Mouse (Mus musculus): Measurements from ENCODE around the gene Ephb4.

Ephb4 gene

DNA sequence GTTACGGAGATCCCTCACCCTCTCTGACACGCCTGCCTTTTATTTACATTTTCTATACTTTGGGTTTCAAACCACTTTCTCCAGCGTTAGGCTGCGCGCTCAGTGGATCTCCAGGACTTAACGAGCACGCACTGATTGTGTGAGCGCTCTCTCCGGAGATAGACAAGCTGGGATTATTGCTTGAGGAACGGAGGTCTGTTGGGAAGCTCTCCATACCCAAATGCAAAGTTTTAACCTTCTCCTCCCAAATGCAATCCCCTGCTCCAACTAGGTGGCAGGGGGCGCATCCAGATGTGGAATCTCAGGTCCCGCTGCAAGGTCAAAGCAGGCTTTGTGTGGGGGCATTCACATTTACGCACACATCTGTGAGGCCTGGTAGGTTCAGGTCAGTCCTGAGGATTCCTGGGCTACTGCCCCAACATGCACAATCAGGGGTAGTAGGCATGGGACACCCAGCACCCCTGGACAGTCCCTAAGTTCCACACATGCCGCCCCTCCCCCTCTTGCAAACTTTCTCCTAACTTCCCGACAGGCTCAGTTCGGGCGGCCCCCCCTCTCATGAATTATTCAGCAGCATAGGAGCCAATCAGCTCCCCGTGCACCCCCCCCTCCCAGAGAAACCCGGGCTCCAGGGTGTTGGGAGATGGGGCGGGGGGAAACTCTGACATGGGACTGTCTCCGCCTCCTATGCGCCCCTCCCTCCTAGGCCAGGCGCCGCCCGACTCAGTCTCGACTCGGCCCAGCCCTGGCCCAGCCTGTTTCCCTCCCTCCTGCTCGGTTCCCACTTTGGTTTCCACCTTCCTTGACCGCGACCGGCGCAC, at the start of gene Ephb4:
Gene Ephb4, plus strand, starts transcription at position 726 of the 821 bp plus-strand sequence.
- DNase-seq (ENCODE audit: low spot score), result peak; percentile 95

DNA sequence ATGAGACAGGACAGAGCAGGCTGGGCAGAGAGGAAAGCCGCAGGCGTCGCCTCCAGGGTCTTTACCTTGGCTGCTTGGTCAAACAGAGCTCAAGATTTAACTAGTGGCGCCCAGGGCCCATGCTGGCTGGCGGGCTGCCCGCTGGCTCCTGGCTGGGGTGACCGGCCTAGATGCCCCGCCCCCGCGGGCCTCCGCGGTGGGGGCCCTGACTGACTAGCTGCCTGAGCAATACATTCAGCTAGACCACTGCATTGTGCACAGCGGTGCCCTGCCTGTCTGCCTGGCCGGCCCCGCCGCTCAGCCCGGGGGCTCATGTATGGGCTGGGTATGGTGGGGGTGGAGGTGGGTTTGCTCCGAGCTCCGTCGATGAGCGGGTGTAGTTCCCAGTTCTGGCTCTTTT, 48.7 kb upstream of the Ephb4 start:
- no peak for DNase-seq (ENCODE audit: low spot score)

DNA sequence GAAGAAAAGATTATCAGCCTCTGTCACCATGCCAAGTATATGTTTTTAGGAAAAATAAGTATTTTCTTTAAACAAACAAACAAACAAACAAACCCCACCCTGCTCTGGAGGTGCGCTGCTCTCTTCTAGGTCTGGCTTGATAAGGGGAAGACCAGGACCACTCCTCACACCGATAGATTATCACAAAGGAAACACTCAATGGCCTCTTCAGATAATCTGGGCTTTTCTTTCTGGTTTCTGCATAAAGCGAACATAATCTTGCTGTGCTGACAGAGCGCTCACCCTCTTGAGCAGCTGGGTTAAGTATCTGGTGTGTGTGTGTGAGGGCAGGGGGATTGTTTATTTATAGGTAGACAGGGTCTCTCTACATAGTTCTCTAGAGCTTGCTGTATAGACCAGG, 46.3 kb upstream of the Ephb4 start:
- no peak for DNase-seq (ENCODE audit: low spot score)

DNA sequence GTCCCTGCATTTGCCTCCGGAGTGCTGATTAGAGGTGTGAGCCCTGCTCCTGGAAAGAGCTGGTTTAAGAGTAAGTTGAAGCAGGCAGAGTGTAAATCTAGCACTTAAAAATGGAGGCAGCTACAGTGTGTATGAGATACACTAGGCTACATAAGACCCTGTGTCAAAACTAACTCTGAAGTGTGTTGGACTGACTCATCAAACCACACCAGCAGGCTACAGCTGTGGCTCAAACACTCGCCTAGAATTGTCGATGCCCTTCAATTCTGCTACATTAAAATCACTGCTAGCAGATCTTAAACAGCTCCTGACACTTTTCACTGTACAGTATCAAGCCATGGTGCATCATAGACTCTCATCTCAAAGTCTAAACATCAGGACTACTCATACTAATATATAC, 45.7 kb upstream of the Ephb4 start:
- DNase-seq (ENCODE audit: low spot score), result no peak

DNA sequence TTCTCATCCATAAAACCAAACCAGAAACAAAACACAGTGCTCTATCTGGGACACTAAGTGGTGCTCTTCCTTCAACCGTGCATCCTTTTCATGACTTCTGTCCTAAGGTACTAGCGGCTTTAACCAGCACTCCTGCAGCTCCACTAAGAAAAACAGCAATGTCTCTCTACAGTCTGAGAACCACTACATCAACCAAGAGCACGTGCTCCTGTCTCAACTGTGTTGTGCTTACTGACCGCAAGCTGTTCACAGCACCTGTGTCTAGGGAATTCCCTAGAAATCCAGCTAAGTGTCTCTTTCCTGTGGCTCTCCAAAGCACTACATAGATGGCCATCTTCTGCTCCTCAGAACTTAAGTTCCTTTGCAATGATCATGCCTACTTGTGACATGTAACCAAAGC, 45.1 kb upstream of the Ephb4 start:
- DNase-seq (ENCODE audit: low spot score), result no peak

DNA sequence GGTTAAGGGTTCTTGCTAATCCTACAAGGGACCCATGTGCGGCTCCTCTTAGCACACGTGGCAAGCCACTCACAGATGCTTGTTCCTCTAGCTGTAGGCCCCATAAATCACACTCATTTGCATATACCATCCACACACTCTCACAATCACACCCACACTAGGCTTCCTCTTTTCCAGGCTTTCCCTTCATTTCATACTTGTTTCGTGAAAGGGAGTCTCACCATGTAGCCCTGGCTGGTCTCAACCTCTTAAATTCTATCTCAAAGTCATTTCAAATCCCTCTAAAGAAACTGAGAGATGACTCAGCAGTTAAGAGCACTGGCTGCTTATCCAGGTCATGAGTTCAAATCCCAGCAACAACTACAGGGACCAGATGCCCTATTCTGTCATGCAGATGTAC, 44.1 kb upstream of the Ephb4 start:
- no peak for DNase-seq (ENCODE audit: low spot score)

DNA sequence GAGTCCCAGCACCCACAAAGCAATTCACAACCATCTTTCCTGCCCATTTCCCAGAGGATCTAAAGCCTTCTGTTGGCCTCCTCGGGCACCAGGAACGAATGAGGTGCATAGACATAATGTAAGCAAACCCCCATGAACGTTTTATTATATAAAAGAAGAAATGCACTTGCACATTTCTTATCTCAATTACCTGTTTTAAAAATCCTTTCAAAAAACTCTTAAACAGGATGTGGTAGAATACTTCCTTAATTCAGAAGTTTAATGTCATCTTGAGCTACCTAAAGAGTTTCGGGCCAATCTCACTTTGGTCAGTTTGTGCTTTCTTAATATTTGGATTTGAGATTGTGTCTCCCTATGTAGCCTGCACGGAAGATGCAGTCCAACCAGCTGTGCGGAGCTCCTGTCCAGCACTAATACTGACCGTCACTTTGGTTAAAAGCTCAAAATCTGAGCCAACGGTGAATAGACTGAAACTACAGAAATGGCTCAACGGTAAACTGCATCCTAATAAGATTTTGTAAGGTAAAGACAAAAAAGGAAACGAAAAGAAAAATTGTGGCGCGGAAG, 43.4 kb upstream of the Ephb4 start:
- no peak for DNase-seq (ENCODE audit: low spot score)

DNA sequence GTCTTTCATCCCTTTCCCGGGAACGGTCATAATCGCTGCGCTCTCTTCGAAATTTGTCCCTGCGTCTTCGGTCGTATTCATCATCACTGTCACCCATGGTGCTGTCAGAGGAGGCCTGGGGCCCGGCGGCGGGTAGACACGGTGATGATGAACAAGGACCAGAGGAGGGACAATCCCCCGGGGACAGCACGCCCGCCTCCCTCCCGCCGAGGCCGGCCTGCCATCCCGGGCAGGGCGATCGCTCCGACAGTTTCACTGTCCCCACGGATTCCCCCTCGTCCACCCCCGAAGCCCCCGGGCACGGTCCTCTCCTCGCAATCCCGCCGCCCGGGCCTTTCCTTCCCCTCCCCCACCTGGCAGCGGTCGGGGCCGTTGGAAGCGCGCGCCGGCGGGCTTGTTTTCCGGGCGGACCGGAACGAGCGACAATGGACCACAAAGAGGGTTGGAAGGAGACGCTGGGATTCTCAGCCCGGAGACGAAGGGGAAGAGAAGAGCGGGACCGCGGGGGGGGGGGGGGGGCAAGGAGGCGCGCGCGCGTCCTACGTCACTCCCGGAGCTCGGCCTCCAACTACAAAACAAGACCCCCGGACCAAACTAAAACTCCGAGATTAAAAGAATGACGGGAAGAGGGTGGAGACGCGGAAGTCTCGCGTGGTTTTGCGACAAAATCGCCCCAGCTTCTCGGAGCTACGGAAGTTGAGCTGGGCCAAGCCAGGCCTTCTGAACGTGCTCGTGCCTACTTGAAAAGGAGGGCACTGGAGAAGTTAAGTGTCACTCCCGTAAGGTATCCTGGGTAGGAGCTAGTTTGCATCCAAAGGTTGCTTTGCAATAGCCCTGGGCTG, 42.6 kb upstream of the Ephb4 start, which contains the start of gene Srrt:
Gene Srrt, minus strand, starts transcription at position 604 of the 842 bp plus-strand sequence.
- peak; percentile 88 for DNase-seq (ENCODE audit: low spot score)

DNA sequence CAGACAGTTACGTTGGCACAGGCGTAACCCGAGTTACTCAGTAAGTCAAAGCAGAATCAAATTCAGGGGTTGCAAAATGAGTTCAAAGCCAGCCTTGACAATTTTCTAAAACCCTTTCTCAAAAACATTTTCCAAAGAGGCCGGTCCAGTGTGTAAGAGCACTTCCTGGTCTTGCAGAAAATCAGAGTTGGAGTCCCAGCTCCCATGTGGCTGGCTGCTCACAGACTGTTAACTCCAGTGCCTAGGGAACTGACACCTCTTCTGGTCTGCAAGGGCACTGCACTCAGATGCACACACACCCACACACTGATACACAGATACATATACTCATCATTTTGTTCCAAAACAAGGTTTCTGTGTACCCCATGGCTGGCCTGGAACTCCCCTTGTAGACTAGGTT, 41.6 kb upstream of the Ephb4 start:
- DNase-seq (ENCODE audit: low spot score), result no peak

DNA sequence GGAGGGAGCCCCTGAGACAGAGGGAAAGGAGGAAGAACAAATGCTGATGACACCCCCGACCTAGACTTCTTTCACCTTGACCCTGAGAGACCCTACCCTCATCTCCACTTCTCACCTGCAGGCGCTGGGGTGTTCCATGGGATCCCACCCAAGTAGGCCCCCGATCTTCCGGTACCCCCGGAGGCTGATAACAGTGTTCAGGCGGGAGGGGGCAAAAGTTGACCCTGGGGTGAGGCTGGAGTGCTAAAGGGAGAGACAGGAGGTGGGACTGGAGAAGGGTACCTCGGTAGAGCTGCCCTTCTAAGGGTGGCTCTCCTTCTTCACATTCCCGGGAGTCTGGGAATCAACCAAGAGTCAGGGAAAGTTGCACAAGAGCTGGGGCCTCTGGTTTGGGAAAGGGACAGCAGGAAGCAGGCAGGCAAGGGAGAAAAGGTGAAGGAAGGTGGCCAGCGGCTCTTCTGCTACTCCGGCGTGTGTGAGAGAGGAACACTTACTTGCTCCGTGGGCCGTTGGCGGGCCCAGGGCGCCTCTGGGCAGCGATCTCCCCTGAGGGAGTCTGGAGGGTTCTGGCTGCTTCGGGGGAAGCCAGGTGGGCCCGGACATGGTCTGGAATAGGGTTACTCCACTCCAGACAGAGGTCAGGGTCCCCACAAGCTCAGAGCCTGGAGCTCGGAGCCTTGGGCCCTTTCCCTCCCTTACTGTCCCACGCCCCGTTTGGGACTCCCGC, 36.3 kb upstream of the Ephb4 start:
- DNase-seq (ENCODE audit: low spot score), result no peak

DNA sequence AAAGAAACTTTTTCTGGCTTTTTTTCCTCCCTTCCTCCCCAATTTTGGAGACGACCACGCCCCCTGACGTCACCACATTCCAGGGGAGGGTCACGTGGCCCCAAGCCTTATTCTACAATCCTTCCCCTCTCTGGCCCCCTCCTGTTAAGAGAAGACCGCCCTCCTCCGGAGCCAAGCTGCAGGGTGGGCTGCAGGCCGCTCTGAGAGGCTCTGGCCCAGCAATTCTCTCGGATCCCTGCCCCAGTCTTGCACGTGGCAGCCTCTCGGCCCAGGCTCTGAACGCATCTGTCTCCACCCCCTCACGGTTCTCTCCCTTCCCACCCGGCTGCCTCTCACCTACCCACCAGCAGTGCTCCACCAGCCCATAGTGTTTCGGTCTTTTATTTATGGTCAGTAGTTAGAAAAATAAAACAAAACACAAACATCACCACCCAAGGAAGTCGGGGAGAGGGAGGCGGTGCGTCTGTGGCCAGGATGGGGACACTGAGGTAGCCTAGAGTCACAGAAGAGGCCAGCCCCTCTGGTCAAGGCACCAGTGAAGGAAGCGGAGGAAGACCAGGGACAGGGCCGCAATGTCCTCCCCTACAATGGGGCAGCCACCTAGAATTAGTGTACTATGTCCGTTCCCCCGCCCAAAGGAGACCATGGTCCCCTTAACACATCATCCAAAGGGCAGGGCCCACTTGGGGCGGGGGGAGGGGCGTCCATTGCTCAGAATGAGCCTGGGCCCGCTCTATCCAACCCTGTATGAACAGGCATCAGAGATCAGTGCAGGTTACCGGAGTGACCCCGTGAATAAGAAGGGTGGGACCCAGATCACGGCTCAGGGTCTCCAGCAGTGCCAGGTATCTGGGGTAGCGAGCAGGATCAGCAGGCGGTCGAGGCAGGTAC, 35.5 kb upstream of the Ephb4 start, which contains the start of gene Trip6:
Gene Trip6, minus strand, starts transcription at position 212 of the 891 bp plus-strand sequence.
- peak; percentile 79 for DNase-seq (ENCODE audit: low spot score)

DNA sequence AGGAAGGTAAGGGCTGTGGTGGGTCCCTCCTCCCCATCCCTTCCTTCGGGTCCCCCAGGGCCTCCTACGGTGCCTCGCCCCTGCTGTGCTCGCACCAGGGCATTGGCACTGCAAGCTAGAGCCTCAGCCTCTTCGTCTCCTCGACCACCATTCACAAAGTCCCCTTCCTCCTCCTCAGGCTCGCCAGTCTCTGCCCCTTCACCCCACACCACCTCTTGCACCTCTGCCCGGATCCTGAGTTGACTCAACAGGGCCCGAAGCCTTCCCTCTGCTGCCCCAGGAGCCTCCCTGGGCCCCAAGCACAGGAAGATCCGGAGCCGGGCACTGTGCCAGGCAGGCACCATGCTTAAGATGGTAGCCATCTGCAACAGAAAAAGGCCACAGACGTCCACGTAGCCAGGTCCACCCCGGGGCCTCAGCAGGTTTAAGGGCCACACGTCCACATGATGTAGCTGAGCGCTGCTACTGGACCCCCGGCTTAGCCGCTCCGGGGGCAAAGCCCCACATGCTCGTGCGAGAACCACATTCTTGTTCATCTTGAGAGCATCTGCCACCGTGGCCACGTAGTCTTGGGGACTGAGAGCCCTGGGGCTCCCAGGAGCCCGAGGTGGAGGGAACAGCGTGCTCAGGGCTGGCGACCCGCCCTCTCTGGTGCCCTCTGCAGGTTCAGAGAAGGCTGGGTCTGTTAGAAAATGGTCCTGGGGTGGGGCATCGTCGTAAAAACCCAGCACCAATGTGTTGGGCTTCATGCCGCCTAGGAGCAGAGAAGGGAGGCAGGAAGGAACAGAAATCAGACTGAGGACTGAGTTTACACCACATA, 34.6 kb upstream of the Ephb4 start:
- DNase-seq (ENCODE audit: low spot score), result no peak

DNA sequence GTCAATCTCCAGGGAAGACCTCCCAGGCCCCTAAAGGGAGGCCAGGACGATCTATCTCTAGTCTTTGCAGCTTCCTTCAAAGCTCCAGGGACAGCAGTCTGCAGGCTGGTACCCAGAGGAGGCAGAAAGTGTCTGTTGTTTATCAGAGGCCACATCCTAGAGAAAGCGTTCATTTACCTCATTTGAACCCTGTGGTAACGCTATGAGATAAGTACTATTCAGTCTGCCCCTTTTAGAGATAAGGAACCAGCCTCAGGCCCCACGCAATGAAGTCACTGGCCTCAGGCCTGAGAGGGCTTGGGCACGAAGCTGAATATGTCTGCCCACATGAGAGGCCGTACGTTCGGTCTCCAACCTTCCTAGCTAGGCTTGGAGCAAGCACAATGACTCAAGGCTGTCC, 32.5 kb upstream of the Ephb4 start:
- no peak for DNase-seq (ENCODE audit: low spot score)

DNA sequence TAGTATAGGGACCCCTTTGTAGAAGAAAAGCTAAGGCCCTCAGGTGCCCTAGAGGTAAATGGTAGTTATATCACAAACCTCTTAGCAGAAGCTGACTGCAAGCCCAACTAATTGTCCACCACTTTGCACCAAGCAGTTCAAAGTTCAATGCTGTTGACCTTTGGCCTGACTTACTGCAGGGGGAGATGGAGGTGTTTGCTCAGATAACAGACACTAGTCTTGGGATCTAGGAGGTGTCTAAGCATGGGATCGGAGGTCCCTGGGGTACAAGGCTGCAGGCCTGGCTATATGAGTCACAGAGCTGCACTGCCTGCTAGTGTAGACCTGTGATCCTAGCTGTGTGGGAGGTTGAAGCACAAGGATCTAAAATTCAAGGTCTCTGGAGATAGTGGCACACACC, 31.3 kb upstream of the Ephb4 start:
- DNase-seq (ENCODE audit: low spot score), result no peak

DNA sequence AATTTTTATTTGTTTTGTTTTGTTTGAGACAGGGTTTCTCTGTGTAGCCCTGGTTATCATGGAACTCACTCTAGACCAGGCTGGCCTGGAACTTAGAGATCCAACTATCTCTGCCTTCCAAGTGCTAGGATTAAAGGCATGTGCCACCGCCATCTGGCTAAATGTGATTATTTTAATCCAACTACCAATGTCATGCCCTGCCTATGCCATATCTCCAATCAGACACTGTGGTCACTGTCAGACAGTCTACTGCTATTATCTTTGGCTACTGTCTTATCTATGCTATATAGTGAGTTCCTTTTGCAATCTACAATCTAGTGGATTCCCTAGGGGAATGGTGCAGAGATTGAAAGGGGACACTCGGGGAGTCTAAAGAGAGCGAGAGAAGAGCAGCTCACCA, 28.9 kb upstream of the Ephb4 start:
- DNase-seq (ENCODE audit: low spot score), result no peak

DNA sequence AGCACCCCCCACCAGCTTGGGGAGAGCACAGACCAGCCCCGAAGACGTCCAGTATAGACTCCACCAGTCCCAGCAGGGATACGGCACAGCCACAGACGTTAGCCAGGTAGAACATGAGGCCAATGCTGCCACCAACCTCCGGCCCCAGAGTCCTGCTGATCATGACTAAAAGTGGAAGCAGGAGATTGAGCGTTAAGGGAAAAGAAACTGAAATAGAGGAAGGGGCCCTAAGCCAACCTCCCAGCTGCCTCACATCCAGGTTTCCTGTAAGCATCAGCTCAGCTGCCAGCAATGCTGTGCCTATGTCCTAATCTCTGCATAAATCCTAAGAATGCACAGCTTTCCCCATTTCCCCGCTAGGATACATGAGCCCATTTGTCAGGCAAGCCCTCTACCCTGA, 19.0 kb upstream of the Ephb4 start:
- no peak for DNase-seq (ENCODE audit: low spot score)

DNA sequence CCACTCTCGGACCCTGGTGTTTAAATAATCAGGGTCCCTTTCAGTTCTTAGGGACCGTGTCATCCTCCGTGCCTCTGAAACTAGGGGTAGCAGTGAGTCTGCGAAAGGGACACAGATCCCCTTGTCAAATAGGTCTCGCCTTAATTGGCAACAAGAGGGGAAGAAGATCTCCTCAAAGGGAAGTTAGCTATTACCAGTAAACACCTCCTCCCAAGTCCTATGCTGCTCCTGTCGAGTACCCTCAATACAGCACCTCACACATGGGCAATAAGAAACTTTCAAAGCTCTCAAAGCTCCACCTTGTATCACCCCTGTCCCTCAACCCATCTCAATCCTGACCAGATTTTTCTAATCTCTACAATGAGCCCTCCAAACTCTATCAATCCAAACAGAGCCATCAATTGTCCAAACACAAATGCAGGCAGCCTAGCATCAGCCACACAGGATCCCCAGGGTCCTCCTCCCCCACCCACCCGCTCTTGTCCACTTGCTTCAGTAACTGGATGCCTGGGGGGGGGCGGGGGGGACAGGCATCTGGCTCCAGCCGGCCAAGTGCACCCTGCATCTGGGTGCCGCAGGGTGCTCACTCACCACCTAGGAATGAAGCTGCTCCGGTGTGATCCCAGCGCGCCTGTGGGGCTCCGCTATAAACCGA, 16.9 kb upstream of the Ephb4 start:
- no peak for DNase-seq (ENCODE audit: low spot score)

DNA sequence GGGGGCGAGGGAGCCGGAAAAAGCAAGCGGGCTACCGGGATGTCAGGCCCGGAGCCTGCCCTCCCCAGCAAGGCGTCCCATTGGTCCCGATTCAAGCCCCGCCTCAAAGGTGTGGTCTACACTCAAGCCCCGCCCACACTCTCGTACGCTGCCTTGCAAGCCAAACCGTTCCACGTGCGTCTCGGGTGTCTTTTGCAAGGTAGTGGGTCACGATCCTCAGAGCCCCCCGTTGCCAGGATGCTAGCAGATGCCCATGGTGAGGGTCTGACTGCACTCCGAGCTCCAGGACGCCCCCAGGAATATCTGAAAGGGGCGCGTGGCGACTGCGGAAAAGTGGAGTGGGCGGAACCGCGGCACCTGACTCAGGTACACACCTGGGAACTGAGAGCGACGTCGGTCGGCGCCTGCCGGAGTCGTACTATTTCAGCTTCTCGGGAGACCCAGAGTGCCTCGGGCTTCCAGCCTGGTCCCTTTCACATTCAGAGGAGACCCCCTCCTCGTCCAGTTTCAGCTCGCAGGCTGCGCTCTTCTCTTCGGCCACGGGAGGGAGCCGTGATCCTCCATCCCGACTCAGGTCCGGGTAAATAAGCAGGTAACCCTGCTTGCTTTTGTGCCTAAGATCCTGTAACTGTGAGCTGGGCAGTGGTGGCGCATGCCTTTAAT, 16.3 kb upstream of the Ephb4 start, which contains the start of gene Slc12a9:
Gene Slc12a9, minus strand, starts transcription at position 86 of the 663 bp plus-strand sequence.
- DNase-seq (ENCODE audit: low spot score), result peak; percentile 87

DNA sequence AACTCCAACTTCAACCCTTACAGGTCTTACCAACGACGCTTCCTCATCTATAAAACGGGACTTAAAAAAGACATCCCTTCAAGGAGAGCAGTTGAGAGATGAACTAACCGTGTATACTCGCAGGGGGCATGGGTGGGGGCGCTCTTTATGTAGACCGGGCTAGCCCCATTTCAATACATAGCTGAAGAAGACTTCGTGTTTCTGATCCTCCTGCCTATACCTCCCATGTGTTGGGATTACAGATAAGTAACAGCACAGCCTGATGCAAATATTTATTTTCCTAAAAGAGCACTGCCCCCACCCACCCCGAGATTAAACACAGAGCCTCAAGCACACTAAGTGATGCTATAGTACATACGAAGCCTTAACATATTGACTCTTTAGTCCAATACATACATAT, 15.6 kb upstream of the Ephb4 start:
- DNase-seq (ENCODE audit: low spot score), result no peak
